Mouse (Mus musculus) spleen, adult 18-20 months (tissue): ENCODE results near the gene Atxn1.

ENCODE experiments used
- DNase-seq, 2 experiments: peaks; one replicate each; pipeline ENCODE4 v3.0.0; 2022; ENCODE audit warnings: mixed read lengths in 2 of 2

The Atxn1 gene

DNA sequence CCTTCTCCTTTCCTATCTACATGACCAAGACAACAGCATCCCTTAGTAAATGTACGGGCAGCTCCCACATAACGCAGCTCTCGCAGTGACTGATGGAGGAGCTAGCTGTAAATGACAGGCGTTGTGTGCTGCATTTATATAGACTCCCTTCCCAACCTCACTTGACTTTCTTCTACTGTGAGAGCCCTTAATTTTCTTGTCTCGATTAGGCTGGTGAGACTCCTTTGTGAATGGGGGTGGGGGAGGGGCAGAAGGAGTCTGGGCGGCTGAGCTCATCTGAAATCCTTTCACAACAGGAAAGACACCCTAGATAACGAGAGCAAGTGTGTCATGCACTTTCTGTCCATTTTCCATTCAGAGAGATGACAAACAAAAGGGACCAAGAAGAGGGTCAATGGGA is 344.5 kb downstream of the Atxn1 start:
- DNase-seq = no peak

DNA sequence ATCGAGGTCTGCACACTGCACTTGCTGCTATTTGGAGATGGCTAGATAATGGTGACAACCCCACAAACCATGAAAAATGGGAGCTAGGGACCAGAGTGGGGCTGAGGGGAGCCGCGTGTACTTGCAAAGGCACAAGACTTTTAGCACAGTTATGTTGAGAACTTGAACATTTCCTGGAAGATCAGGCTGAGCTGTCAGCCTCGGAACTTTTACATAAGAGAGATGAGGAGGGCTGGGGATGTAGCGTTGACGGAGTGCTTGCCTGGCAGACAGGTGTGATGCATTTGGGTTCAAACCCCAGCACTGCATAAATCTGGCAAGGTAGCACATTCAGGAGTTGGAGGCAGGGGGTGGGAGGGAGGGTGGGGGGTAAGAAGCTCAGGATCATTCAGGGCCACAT is 346.8 kb downstream of the Atxn1 start:
- DNase-seq = no peak

DNA sequence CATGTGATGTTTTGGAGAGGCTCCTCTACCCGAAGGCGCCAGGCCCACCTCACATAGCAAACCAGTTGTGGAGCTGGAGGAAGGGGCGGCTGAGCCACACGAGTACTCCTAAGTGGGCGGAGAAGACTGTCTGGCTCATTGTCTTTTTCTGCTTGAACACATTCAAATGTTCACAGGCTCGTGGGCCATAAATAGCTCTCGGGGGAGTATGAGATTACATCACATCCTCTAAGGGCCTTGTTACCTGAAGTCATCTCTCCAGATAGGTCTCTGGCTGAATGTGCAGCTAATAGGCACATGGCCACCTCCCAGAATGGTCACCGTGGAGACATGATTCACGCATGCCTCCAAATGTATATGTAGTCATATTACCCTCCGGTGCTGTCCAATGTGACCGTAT is 350.0 kb downstream of the Atxn1 start:
- no peak for DNase-seq

GRCm38 (mm10) chr13:45613346-45613745 is 351.5 kb downstream of the Atxn1 start:
- DNase-seq = peak in 1 of 2 experiments; percentile 18

DNA sequence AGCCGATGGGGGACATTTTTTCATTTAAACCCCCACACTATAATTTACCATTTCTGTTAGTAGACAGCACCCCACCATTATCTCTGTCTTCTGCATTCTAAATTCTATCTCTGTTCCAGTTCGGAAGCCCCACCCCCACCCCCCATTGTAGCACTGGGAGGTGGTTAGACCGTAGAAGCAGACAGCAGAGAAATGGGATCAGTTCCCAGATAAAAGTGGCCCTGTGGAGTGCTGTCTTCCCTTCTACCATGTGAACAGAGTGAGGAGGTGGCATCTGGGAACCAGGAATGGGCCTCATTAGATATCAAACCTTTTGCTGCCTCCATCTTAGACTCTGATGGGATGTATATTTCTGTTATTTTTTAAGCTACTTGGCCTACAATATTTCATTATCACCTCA is 353.3 kb downstream of the Atxn1 start:
- DNase-seq = no peak

GRCm38 (mm10) chr13:45609461-45609860 is 355.3 kb downstream of the Atxn1 start:
- no peak for DNase-seq

- DNase-seq = no peak
Observed at GRCm38 (mm10) chr13:45608593-45608992, 356.2 kb downstream of the Atxn1 start.

DNA sequence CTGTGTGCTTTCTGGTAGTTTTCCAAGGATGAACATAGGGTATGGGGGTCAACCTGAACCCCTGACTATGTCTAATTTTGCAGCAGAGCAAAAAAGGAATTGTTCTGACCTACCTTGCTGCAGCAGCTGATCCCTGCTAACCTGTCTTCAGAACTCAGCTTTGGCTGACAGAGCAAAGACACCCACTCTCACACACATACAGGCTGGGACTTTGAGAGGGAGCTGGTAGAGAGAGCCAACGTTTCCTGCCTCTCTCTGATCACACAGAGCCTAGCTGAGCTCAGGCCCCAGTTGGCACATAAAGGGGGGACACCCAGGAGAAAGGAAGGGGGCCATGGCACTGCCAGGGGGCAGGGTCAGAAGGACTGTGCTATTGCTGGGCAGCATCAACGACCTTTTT is 356.9 kb downstream of the Atxn1 start:
- no peak for DNase-seq

GRCm38 (mm10) chr13:45603636-45604035 is 361.2 kb downstream of the Atxn1 start:
- DNase-seq = no peak

GRCm38 (mm10) chr13:45600443-45600842 is 364.4 kb downstream of the Atxn1 start:
- DNase-seq = no peak

- DNase-seq = no peak
Observed at GRCm38 (mm10) chr13:45599831-45600230, 365.0 kb downstream of the Atxn1 start.

DNA sequence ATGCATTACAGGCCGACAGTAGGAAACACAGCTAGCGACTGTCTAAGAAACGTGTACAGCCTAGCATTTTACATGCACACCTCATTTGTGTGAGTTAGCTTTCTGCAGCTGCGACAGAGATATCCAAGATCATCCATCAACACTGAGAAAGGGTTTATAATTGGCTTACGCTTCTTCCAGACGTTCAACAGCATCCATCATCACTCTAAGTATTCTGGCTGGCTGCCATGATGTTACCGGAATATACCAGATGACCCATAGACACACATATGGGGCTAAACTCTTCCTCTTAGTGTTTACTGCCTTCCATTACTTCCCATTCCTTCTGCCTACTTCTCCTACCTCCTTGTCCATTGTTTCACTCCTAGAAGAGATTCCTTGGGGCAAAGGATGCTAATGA is 369.4 kb downstream of the Atxn1 start:
- no peak for DNase-seq

GRCm38 (mm10) chr13:45593914-45594313 is 370.9 kb downstream of the Atxn1 start:
- DNase-seq = no peak

- no peak for DNase-seq
Observed at GRCm38 (mm10) chr13:45590898-45591297, 373.9 kb downstream of the Atxn1 start.

GRCm38 (mm10) chr13:45583061-45583460 is 381.7 kb downstream of the Atxn1 start:
- no peak for DNase-seq

DNA sequence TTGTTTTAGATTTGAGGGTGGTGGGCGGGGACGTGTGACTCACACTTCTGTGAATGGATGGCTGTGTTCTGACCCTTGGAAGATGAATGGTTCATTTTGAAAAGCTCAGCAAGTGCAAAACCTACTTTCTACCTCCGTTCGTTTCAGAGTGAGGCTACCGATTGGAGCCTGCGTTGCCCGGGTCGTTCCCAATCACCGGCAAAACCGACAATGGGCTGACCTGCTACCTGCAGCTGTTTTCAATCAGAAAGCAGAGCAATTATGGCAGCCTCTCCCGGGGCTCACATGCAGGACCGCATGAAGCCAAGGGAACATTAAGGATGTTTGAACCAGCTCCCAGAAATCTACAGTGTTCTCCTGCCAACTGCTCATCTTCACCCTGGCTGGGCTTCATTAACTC is 382.5 kb downstream of the Atxn1 start:
- DNase-seq = no peak

- DNase-seq = no peak
Observed at GRCm38 (mm10) chr13:45579751-45580150, 385.1 kb downstream of the Atxn1 start.

DNA sequence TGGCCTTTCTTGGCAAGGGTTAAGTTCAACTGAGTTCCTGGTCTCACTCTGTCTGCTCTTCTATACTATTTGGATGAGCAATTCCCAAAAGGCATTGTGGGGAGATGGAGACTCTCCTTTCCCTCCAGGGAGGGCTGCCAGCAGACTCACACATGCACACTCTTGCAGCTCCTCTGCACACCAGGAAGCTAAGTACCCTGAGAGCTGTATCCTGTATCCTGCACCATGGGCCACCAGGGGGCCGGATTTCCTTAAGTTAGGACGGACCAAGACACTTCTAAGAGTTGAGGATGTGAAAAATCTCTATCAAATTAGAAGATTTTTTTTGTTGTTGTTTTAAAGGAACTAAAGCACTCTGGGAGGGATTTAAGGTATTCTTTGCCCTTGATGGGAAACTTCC is 387.0 kb downstream of the Atxn1 start:
- no peak for DNase-seq

- DNase-seq = no peak
Observed at GRCm38 (mm10) chr13:45577366-45577765, 387.4 kb downstream of the Atxn1 start.

- DNase-seq = no peak
Observed at GRCm38 (mm10) chr13:45576185-45576584, 388.6 kb downstream of the Atxn1 start.

- DNase-seq = peak in 1 of 2 experiments; percentile 56
Observed at GRCm38 (mm10) chr13:45572768-45573167, 392.0 kb downstream of the Atxn1 start.

GRCm38 (mm10) chr13:45571795-45572262 is 393.0 kb downstream of the Atxn1 start:
- DNase-seq = peak; percentile 45 to 75

GRCm38 (mm10) chr13:45569932-45570331 is 394.9 kb downstream of the Atxn1 start:
- DNase-seq = no peak

DNA sequence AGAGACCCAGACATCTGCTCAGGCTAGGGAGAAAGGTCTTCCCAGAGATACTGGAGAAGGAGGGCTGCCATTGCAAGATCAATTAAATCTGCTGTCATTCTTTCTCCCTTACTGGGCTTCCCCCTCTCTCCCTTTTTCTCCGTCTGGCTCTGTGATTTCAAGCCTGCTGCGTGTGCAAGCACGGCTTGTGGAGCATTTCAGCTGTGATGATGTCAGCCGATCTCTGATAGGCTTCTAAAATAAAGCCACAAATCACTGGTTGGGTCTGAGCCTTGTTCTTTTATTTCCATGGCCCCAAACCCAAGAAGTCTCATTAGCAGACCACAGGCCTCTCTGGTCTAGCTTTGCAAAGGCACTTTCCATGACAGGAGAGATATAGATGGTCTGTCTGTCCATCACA is 399.9 kb downstream of the Atxn1 start:
- no peak for DNase-seq

GRCm38 (mm10) chr13:45562011-45562410 is 402.8 kb downstream of the Atxn1 start:
- no peak for DNase-seq

GRCm38 (mm10) chr13:45560543-45560942 is 404.3 kb downstream of the Atxn1 start:
- no peak for DNase-seq
